Mouse (Mus musculus) fibroblast of lung, adult 2 months (primary cell): Measurements from ENCODE around the gene Mthfd2.

Experiments used
- DNase-seq: peaks from one replicate; pipeline ENCODE4 v3.0.0-alpha.2; 2011; ENCODE audit warnings: low read depth

Mthfd2 gene

GRCm38 (mm10) chr6:83341387-83341786 is 15.7 kb upstream of the Mthfd2 start:
- no peak for DNase-seq

GRCm38 (mm10) chr6:83327591-83328190 is 2.0 kb upstream of the Mthfd2 start:
- no peak for DNase-seq

GRCm38 (mm10) chr6:83326761-83327160 is 1.1 kb upstream of the Mthfd2 start:
- DNase-seq: no peak

DNA sequence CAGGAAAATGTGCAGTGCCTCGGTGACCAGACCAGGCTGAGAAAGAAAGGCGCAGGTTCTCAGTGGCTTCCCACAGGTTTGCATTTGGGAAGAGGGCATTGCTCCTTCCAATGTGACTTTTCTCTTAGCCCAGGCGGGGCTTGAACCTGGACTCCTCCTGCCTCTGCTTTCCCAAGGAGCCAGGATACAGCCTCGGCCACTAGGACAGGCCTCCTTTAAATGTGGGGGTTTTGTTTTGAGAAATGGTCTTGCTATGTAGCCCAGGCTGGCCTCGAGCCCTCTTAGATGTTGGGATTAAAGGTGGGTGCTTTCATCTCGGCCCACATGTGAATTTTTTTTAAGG is 657 bp upstream of the Mthfd2 start:
- no peak for DNase-seq

GRCm38 (mm10) chr6:83323652-83324419 is 1.9 kb downstream of the Mthfd2 start:
- no peak for DNase-seq

- no peak for DNase-seq
Observed at GRCm38 (mm10) chr6:83322794-83323193, 2.9 kb downstream of the Mthfd2 start.

DNA sequence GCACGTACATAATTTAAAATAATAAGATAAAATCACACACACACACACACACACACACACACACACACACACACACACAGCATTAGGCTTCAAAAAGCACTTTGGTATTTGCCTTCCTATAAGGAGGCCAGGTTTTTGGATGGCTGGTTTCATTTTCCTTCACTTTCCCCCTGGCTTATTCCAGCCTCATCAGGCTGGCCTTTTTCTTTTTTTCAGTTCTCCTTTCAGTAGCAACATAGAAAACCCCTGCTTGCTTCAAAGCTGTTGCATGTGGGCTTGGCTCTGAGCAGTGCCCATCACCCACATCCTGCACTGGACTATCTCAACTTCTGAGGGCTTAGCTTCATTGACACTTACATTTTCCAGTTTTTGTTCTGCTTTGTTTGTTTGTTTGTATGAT is 3.8 kb downstream of the Mthfd2 start:
- no peak for DNase-seq

DNA sequence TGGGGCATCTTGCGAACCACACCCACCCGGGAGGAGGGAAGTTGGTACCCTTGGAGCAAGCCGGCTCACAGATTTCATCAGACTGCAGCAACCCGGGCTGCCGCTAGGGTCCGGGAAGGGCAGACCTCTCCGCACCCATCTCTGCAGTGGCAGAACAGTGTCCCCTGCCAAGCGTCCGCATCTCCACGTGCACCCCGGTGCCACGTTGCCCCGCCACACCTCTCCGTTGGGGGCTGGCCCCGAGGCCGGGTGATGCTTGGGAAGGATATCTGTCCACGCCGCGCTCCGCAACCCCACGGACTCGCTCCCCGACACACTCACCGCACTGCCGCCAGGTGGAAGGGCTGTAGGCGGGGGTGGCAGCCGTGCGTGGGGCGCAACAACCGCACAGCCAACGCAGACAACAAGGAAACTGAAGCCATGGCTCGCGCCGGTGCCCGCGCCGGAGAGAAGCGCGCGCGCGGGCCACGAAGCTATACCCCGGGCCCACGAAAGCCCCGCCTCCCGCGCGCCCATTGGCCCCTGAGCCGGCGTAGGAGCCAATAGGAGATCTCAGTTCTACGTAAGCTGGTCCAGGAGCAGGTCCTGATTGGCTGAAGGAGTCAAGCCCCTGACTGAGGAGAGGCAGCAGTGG is 8.5 kb downstream of the Mthfd2 start:
- DNase-seq: peak; percentile 67

GRCm38 (mm10) chr6:83316022-83316421 is 9.7 kb downstream of the Mthfd2 start:
- DNase-seq: no peak

DNA sequence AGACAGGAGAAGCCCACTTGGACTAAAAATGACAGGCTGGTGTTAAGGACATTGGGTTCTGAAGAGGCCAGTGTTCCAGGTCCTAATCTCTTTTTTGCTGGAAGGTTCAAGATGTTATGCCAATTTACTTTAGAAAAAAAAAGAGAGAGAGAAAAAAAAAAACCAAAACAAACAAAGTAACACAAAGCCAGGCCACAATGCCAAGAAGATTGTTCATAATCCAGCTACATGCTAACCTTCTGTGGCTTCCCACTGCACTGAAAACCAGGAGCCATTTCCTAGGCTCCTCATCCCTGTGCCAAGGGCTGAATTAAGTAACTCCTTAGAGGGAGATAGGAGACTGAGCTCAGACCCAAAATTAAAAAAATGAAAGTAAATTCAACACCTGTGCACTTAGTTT is 10.4 kb downstream of the Mthfd2 start:
- no peak for DNase-seq

DNA sequence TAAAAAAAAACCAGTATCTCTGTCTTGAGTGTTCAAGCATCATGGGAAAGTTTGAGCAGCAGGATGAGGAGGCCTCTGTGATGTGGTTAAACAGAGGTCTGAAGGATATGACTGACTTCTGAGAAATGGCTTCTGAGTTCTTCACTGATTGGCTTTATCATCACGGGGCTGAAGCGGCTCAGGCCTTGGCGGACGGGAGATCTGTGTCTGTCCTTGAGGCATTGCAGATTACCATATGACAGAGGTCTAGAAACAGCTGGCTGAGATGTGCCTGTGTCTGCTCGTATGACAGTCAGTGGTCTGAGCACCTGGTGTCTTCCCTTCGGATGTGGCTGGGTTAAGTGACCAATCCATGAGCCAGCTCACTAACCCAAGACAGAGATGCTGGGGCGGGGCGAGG is 13.2 kb downstream of the Mthfd2 start:
- no peak for DNase-seq

DNA sequence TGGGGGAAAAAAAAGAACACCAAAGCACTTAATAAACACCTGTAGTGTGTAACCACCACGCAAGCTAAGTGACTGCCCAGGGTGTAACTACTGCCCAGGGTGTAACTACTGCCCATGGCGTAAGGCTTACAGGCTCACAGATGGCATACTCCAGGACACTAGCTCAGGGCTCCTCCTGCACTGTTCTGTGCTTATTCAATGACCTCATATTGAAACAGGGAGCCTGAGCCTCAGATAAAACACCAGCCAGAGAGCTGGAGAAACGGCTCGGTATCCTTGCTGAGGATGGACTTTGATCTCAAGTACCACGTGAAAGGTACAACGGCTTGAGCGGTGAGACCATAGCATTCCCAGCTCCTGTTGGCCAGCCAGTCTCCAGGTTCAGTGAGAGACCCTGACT is 13.7 kb downstream of the Mthfd2 start:
- DNase-seq: no peak

DNA sequence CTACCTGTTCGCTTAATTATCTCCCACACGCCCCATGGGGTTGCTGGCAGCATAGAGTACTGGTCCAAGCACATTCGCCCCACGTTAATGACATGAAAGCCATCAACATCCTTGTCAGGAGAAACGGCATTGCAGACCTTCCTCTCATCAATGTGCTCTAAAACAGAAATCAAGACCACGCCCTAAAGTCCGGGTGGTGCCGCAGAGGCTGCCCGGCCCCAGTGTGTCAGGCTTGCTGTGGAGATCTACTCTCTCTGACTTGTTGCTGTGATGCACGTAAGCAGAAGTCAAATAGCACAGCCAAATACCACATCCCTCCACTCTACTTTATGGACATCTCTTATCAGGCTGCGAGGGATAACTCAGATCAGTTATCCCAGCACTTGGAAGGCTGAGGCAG is 14.5 kb downstream of the Mthfd2 start:
- DNase-seq: no peak

DNA sequence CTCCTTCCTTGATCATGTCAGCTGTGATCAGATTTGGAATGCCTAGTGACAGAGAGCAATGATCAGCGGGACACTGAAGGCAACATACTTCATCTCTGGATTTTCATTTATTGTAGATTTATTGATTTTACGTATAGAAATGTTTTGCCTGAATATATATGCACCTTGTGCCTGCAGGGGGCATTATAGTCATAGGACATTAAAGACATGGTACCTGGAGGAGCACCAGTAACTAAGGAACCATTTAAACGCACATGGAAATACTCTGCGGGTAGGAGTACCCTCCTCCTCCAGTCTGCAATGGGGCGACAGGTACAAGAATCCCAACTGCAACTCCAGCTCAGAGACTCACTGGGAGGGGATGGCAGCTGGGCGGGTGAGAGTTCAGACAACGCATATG is 16.7 kb downstream of the Mthfd2 start:
- no peak for DNase-seq

DNA sequence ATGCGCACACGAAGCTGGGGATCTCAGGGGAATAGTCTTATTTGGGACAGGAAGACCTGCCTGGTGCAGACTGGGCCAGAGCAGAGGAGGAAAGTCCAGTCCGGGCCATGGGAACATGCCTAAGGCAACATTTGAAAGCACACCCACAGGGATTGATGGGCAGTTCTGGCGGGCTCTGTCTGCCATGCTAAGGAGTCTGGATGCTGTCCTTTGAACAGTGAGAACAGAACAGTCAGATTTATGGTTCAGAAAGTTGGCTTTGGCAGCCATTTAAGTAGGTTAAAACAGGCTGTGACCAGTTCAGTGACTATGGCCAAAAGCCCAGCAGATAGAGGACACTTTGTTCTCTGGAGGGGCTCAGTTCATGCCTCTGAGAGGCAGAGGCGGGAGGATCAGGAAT is 23.4 kb downstream of the Mthfd2 start:
- no peak for DNase-seq

DNA sequence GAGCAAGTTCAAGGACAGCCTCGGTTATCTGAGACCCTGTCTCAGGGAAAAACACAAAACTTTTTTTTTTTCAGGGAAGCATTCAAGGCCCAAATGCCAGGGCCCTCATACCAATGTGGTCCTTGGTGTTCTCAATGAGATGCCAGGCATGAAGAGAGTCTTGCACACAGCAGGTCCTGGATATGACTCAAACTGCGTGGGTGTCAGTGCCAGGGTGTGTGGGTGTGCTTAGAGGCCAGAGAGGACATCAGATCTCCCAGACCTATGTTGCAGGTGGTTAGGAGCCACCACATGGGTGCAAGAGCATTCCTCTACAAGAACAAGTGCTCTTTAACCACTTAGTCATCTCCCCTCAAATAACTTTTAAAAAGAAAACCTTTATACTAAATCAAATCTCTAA is 24.4 kb downstream of the Mthfd2 start:
- DNase-seq: no peak

GRCm38 (mm10) chr6:83300447-83301229 is 25.1 kb downstream of the Mthfd2 start:
- DNase-seq: no peak

DNA sequence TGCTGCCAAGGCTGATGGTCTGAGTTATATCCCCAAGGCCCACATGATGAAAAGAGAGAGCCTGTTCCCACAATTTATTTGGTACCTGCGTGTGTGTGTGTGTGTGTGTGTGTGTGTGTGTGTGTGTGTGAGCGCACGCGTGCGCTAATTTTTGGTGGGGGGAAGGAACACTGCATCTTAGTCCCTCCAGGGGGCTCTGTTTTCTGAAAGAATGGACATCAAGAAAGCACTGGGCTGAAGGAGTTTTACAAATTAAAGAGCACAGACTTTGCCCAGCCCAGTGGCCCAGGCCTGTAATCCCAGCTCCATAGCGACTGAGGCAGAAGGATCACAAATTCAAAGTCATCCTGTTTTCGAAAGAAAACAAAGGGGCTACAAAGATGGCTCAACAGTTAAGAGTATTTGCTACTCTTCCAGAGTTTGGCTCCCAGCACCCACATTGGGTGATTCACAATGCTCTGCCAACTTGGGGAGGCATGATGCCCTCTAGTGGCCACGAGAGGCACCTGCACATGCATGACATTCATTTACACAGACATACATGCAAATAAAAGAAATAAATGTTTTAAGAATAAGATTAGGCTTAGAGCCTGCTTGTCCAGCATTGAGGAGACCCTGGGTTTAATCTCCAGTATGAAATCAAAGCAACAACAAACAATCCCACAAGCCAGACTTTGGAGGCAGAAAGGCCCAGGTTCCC is 45.3 kb downstream of the Mthfd2 start:
- DNase-seq: no peak

DNA sequence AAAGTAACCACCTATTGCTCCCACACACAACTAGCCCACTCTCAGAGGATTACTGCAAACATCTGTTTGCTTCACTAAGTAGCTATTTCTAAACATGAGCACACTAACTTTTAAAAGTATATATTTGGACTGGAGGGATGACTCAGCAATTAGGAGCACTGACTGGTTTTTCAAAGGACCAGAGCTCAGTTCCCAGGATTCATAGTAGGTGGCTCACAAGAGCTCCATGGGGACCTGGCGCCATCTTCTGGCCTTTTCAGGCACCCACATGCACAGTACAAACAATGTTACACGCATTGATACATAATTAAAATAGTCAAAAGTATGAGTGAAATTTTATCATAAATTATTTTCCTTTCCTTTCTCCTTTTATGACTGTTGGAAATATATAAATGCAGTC is 46.8 kb downstream of the Mthfd2 start:
- no peak for DNase-seq

GRCm38 (mm10) chr6:83277151-83277550 is 48.6 kb downstream of the Mthfd2 start:
- no peak for DNase-seq

- DNase-seq: no peak
Observed at GRCm38 (mm10) chr6:83273733-83274132, 52.0 kb downstream of the Mthfd2 start.
